In genomic region chr16:39402101-39402749, GRCm38 (mm10) we compare ENCODE assay signal across 10 mouse cellular contexts.
A peak's percentile ranks its signal among the peaks of the same experiment; 100 is the strongest.
DNase-seq lines count a peak whose midpoint lies in the region; ATAC-seq and TF ChIP-seq lines count a peak whose summit lies in the region.
"Had no signal": no experiment of that assay in that cellular context is flagged by ENCODE, and none has a peak within 500 bp of the region (broad histone marks: within the 10 kb centered on the region; RNA-seq: fewer than 3 reads in every experiment).

No protein-coding gene starts in this region.

- H3K27me3 ChIP-seq in kidney, adult 2 months (replicated peaks; ENCODE audit: control insufficient read depth, insufficient read depth, low read length), result no peaks in the 10 kb centered on the region
- H3K27me3 ChIP-seq in forebrain, embryonic 16.5 days (replicated peaks; ENCODE audit: control insufficient read depth, insufficient read depth, low read length), result no peaks in the 10 kb centered on the region
- H3K27me3 ChIP-seq: CH12.LX; limb, embryonic 13.5 days had no signal

- H3K36me3 ChIP-seq in kidney, adult 2 months (ENCODE audit: control insufficient read depth, insufficient read depth, low read length), result no peaks in the 10 kb centered on the region
- H3K36me3 ChIP-seq in forebrain, embryonic 16.5 days (ENCODE audit: control insufficient read depth, insufficient read depth), result no peaks in the 10 kb centered on the region
- H3K36me3 ChIP-seq: limb, embryonic 13.5 days had no signal

- no peak for TF ChIP-seq CTCF in kidney, adult 2 months (conservative IDR thresholded peaks at IDR 0.05; ENCODE audit: insufficient read depth, insufficient read length, low read depth, low read length)

- TF ChIP-seq POLR2A in kidney, adult 2 months (IDR thresholded peaks at IDR 0.05; ENCODE audit: low read depth, low read length), result no peak

- no peak overlapping the region for H3K4me2 ChIP-seq in forebrain, embryonic 16.5 days (ENCODE audit: low read length)
- H3K4me2 ChIP-seq: limb, embryonic 13.5 days had no signal

- H3K4me3 ChIP-seq in kidney, adult 2 months (ENCODE audit: insufficient read depth, low read depth, low read length), result no peak overlapping the region
- H3K4me3 ChIP-seq in forebrain, embryonic 16.5 days (replicated peaks; ENCODE audit: low read length), result no peak overlapping the region
- H3K4me3 ChIP-seq: limb, embryonic 13.5 days had no signal

- ATAC-seq in forebrain, embryonic 16.5 days, result peak; percentile 90
- no peak for ATAC-seq in activated CD4-positive, CD25-positive, alpha-beta regulatory T cell, adult 4 months

- H3K4me1 ChIP-seq in kidney, adult 2 months (ENCODE audit: control insufficient read depth, insufficient read depth, low read length), result no peaks in the 10 kb centered on the region
- 0 out of 2 replicates have a peak, but pooled peaks cover 2% of the 10 kb centered on the region for H3K4me1 ChIP-seq in forebrain, embryonic 16.5 days (replicated peaks; ENCODE audit: control insufficient read depth, insufficient read depth, low read length)
- H3K4me1 ChIP-seq: limb, embryonic 13.5 days had no signal

- DNase-seq in kidney, postnatal 14 days, result peak; percentile 8
- no peak for DNase-seq in kidney, adult 2 months
- DNase-seq in layer of hippocampus, postnatal 14 days (ENCODE audit: low spot score in 2 of 2), result peak; percentile 38 to 74
- DNase-seq in right cerebral cortex, postnatal 25 days, result peak; percentile 10
- DNase-seq in adrenal gland, postnatal 14 days, result no peak
- no peak for DNase-seq in MN1 (ENCODE audit: low spot score)

- no peak overlapping the region for H3K9ac ChIP-seq in forebrain, embryonic 16.5 days (replicated peaks; ENCODE audit: low read depth, low read length)
- H3K9ac ChIP-seq: limb, embryonic 13.5 days had no signal

- H3K27ac ChIP-seq in kidney, adult 2 months (ENCODE audit: insufficient read depth, low read depth, low read length), result no peak overlapping the region
- H3K27ac ChIP-seq in forebrain, embryonic 16.5 days (ENCODE audit: low read length), result no peak overlapping the region
- H3K27ac ChIP-seq: limb, embryonic 13.5 days had no signal

- whole genome bisulfite sequencing in kidney, adult 2 months, result 64% methylated on average over 4 of the region's 4 CpGs
- WGBS in forebrain, embryonic 16.5 days, result 31% methylated on average over 4 of the region's 4 CpGs

- no peaks in the 10 kb centered on the region for H3K9me3 ChIP-seq in forebrain, embryonic 16.5 days (ENCODE audit: control insufficient read depth, low read length)
- H3K9me3 ChIP-seq: limb, embryonic 13.5 days had no signal

Comparison
In these comparisons a context has a peak if more than half of its experiments do, and no peak if none do; other contexts are left out.
1. DNase-seq: peak in kidney, postnatal 14 days (single experiment), layer of hippocampus, postnatal 14 days (2 of 2) and right cerebral cortex, postnatal 25 days (single experiment); none in kidney, adult 2 months (single experiment), adrenal gland, postnatal 14 days (single experiment) and MN1 (single experiment).